Mouse (Mus musculus) liver, embryonic 15.5 days (tissue): ENCODE data around the gene Fkbp3. TPM values are rescaled to one million over a fixed set of nuclear protein-coding genes. Genes with fewer than 3 reads are reported as not detected.
"Not testable (repeated sequence)": the region's sequence is repeated elsewhere in the genome, so short reads cannot be mapped to it uniquely, and the experiment has no call there.

Experiments
- ATAC-seq: fragments of 200-750 bp; cut with Nextera tagmentation; 2 replicates; pipeline ENCODE4 v1.8.0; 2017; ENCODE audit warnings: moderate number of reproducible peaks, mild to moderate bottlenecking, moderate library complexity; ENCODE audit not compliant: insufficient read depth
- H3K27ac ChIP-seq: fragments of 300-500 bp; sonication (generic); replicated peaks from 2 replicates; pipeline ENCODE4 v1.5.1; 2015; ENCODE audit warnings: mild to moderate bottlenecking, inconsistent platforms
- H3K27me3 ChIP-seq: fragments of 300-500 bp; sonication (generic); 2 replicates; pipeline ENCODE4 v1.6.1; 2015; ENCODE audit warnings: mild to moderate bottlenecking, inconsistent platforms
- H3K36me3 ChIP-seq: fragments of 300-500 bp; sonication (generic); replicated peaks from 2 replicates; pipeline ENCODE4 v1.6.1; 2015; ENCODE audit warnings: moderate library complexity, mild to moderate bottlenecking, inconsistent platforms
- H3K4me1 ChIP-seq: fragments of 300-500 bp; sonication (generic); replicated peaks from 2 replicates; pipeline ENCODE4 v1.6.1; 2015; ENCODE audit warnings: inconsistent platforms
- H3K4me2 ChIP-seq: fragments of 300-500 bp; sonication (generic); 2 replicates; pipeline ENCODE4 v1.6.1; 2015; ENCODE audit warnings: moderate library complexity, mild to moderate bottlenecking, inconsistent platforms
- H3K4me3 ChIP-seq: fragments of 300-500 bp; sonication (generic); replicated peaks from 2 replicates; pipeline ENCODE4 v1.5.1; 2015; ENCODE audit warnings: mild to moderate bottlenecking, inconsistent platforms
- H3K9ac ChIP-seq: fragments of 300-500 bp; sonication (generic); 2 replicates; pipeline ENCODE4 v1.6.1; 2015; ENCODE audit warnings: moderate library complexity, mild to moderate bottlenecking, inconsistent platforms
- H3K9me3 ChIP-seq: fragments of 300-500 bp; sonication (generic); replicated peaks from 2 replicates; pipeline ENCODE4 v1.6.1; 2016; ENCODE audit warnings: inconsistent platforms
- WGBS: fragments of 180-500 bp; shearing (Covaris S2); methylation state at CpG from one replicate; pipeline ENCODE4 v1.1.7; 2015; ENCODE audit warnings: mixed read lengths; ENCODE audit not compliant: insufficient replicate concordance; 5-methylcytosine and 5-hydroxymethylcytosine counted together
- polyA plus RNA-seq: library from polyadenylated mRNA; unstranded; fragments of >200 nt; fragmentation: Nextera tagmentation; extraction: Ambion mirVana; gene quantifications from 2 replicates; pipeline ENCODE4 v1.2.1, GENCODE M21; 2015

Fkbp3 gene
- polyA plus RNA-seq = 84.5 and 116 TPM in 2 replicates

- Histone ChIP-seq H3K36me3 (peaks cover 11% of the 10 kb centered on the region), H3K27ac (peak within 1 kb of the TSS; percentile 90), H3K27me3 (no peaks in the 10 kb centered on the region), H3K4me2 (peak within 1 kb of the TSS; percentile 92), H3K4me1 (peaks cover 46% of the 10 kb centered on the region), H3K4me3 (peak within 1 kb of the TSS; percentile 94), H3K9ac (peak within 1 kb of the TSS; percentile 86), H3K9me3 (no peaks in the 10 kb centered on the region)
- ATAC-seq = peak; percentile 99
- under 1% methylated on average over 49 of the region's 49 CpGs for WGBS
Observed at GRCm38 (mm10) chr12:65073611-65074178, at the start of gene Fkbp3. Gene Fkbp3, minus strand, starts transcription at chr12:65074007.

GRCm38 (mm10) chr12:65119451-65119850 is 45.6 kb upstream of the Fkbp3 start:
- no peaks in the 10 kb centered on the region for H3K27me3 ChIP-seq
- WGBS = 86% methylated on average over 5 of the region's 5 CpGs
- no peaks in the 10 kb centered on the region for H3K4me1 ChIP-seq
- peaks cover 75% of the 10 kb centered on the region for H3K36me3 ChIP-seq
- H3K9ac ChIP-seq = no peak overlapping the region
- no peak overlapping the region for H3K4me2 ChIP-seq
- no peak for ATAC-seq
- H3K9me3 ChIP-seq = no peaks in the 10 kb centered on the region
- no peak overlapping the region for H3K4me3 ChIP-seq
- H3K27ac ChIP-seq = no peak overlapping the region

DNA sequence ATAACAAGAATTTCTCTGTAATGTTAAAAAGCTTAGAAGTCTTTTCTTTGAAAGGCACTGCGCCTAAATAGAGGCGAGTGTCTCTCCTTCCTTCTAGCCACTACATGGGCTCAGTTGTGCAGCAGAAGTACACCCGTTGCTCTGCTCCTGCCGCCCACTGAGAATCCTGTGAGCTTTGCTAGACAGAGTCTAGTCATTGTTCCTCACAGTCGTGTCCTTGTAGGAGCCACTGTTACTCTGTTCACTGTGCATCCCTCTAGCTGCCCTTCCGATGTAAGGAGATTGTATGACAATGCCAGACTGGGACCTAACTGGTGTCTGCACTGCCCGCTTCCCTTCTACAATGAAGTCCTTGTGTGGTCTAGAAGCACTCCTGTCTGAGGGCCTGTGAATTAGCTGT is 45.2 kb upstream of the Fkbp3 start:
- Histone ChIP-seq H3K9me3 (no peaks in the 10 kb centered on the region), H3K9ac (no peak overlapping the region), H3K36me3 (peaks cover 75% of the 10 kb centered on the region), H3K4me1 (no peaks in the 10 kb centered on the region), H3K27me3 (no peaks in the 10 kb centered on the region), H3K27ac (no peak overlapping the region), H3K4me2 (no peak overlapping the region), H3K4me3 (no peak overlapping the region)
- 86% methylated on average over 7 of the region's 7 CpGs for WGBS
- ATAC-seq = no peak

- not testable (repeated sequence) for H3K4me1 ChIP-seq, H3K9ac ChIP-seq, H3K4me3 ChIP-seq, ATAC-seq, H3K27me3 ChIP-seq, H3K4me2 ChIP-seq, H3K9me3 ChIP-seq, H3K27ac ChIP-seq
- 86% methylated on average over 3 of the region's 3 CpGs for WGBS
- H3K36me3 ChIP-seq = peaks cover 56% of the 10 kb centered on the region
Observed at GRCm38 (mm10) chr12:65114978-65115377, 41.2 kb upstream of the Fkbp3 start.

GRCm38 (mm10) chr12:65113925-65114324 is 40.1 kb upstream of the Fkbp3 start:
- ATAC-seq = no peak
- Histone ChIP-seq H3K4me3 (no peak overlapping the region), H3K4me1 (no peaks in the 10 kb centered on the region), H3K9me3 (no peaks in the 10 kb centered on the region), H3K27me3 (no peaks in the 10 kb centered on the region), H3K27ac (no peak overlapping the region), H3K4me2 (no peak overlapping the region), H3K36me3 (peaks cover 58% of the 10 kb centered on the region), H3K9ac (no peak overlapping the region)
- WGBS = 74% methylated on average over 4 of the region's 4 CpGs

DNA sequence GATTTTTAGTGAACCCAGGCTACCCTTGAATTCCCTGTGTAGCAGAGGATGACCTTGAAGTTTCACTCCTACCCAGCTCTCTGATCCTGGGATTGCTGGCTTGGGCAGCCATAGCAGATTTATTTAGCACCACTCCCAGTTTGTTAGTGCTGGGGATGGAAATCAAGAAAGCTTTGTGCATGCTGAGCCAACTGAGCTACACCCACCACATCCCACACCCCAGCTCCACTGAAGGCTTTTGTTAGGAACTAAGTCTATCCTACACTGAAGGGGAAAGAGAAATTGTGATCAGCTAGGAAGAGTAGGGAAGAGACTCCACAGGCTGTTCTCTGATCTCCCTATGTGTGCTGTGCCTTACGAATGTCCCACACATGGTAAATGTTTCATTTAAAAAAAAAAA is 39.0 kb upstream of the Fkbp3 start:
- ATAC-seq = no peak
- Histone ChIP-seq H3K27me3 (no peaks in the 10 kb centered on the region), H3K4me3 (no peak overlapping the region), H3K4me2 (no peak overlapping the region), H3K4me1 (no peaks in the 10 kb centered on the region), H3K27ac (no peak overlapping the region), H3K9me3 (no peaks in the 10 kb centered on the region), H3K9ac (no peak overlapping the region), H3K36me3 (peaks cover 48% of the 10 kb centered on the region)
- 81% methylated on average over 1 of the region's 1 CpGs for WGBS

- WGBS = 65% methylated on average over 3 of the region's 3 CpGs
- Histone ChIP-seq H3K9me3 (no peaks in the 10 kb centered on the region), H3K27ac (no peak overlapping the region), H3K27me3 (no peaks in the 10 kb centered on the region), H3K4me2 (no peak overlapping the region), H3K9ac (no peak overlapping the region), H3K4me1 (no peaks in the 10 kb centered on the region), H3K4me3 (no peak overlapping the region), H3K36me3 (peaks cover 47% of the 10 kb centered on the region)
- no peak for ATAC-seq
Observed at GRCm38 (mm10) chr12:65111503-65111902, 37.7 kb upstream of the Fkbp3 start.

- no peaks in the 10 kb centered on the region for H3K27me3 ChIP-seq
- no peak overlapping the region for H3K27ac ChIP-seq
- H3K9me3 ChIP-seq = no peaks in the 10 kb centered on the region
- no peak overlapping the region for H3K9ac ChIP-seq
- no peak overlapping the region for H3K4me3 ChIP-seq
- H3K36me3 ChIP-seq = peaks cover 55% of the 10 kb centered on the region
- H3K4me1 ChIP-seq = no peaks in the 10 kb centered on the region
- ATAC-seq = no peak
- H3K4me2 ChIP-seq = no peak overlapping the region
- 82% methylated on average over 1 of the region's 1 CpGs for WGBS
Observed at GRCm38 (mm10) chr12:65108746-65109145, 34.9 kb upstream of the Fkbp3 start.

- ATAC-seq = no peak
- Histone ChIP-seq H3K4me1 (peaks cover 46% of the 10 kb centered on the region), H3K27me3 (no peaks in the 10 kb centered on the region), H3K27ac (no peak overlapping the region; the same call in 1 of the 2 replicates), H3K9ac (peak overlapping the region; percentile 86; the same call in 1 of the 2 replicates), H3K4me3 (peak overlapping the region; percentile 94), H3K4me2 (peak overlapping the region; percentile 92), H3K9me3 (no peaks in the 10 kb centered on the region), H3K36me3 (peaks cover 19% of the 10 kb centered on the region)
- 61% methylated on average over 9 of the region's 9 CpGs for WGBS
Observed at GRCm38 (mm10) chr12:65076906-65077305, 3.1 kb upstream of the Fkbp3 start.

DNA sequence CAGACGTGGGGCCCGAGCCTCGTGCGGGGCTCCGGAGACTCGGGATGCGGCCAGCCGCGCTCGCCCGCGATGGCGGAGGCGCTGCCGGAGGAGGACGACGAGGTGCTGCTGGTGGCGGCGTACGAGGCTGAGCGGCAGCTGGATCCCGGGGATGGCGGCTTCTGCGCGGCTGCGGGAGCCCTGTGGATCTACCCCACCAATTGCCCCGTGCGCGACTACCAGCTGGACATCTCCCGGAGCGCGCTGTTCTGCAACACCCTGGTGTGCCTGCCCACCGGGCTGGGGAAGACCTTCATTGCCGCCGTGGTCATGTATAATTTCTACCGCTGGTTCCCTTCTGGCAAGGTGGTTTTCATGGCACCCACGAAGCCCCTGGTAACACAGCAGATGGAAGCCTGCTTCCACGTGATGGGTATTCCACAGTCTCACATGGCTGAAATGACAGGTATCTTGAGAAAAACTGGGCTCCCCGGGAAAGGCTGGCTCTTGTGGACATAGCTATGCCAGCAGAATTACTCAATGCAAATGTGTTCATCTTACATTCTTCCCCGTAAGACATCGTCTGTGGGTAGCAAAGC is 2.0 kb upstream of the Fkbp3 start:
- H3K9ac ChIP-seq = peak overlapping the region; percentile 86
- under 1% methylated on average over 41 of the region's 41 CpGs for WGBS
- no peaks in the 10 kb centered on the region for H3K27me3 ChIP-seq
- H3K4me3 ChIP-seq = peak overlapping the region; percentile 94
- ATAC-seq = peak; percentile 1; the same call in 1 of the 2 replicates
- H3K36me3 ChIP-seq = peaks cover 17% of the 10 kb centered on the region
- H3K9me3 ChIP-seq = no peaks in the 10 kb centered on the region
- peak overlapping the region; percentile 83 for H3K27ac ChIP-seq
- H3K4me1 ChIP-seq = peaks cover 46% of the 10 kb centered on the region
- H3K4me2 ChIP-seq = peak overlapping the region; percentile 92

DNA sequence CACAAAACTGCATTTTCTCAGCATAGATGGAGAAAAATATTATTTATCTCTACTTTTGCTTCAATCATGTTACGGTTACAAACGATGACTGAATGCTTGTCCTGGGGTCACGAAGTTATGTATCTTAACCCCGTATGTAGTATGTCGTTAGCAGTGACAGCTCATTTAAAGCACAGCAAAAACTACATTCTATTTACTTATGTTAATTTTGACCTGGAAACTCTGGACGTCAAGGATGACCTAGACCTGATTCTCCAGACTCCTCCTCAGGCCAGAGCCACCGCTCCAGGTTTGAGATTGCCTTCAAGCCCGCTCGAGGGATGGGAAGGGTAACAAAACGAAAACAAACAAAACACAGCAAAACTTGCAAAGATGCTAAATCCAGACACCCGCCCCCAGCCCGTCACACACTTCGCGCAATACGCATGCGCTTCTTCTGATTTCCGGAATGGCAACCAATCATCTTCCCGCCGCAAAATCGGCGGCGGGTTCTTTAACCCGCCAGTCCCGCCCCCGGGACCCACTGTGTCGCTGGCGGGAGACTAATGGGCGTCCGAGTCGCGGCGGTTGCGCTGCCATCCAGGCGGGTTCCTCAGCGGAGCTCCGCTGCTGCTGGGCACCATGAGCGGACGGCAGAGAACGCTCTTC is 1.4 kb upstream of the Fkbp3 start, which contains the start of gene Fancm:
Gene Fancm (plus strand): TSS at position 519 of the 648 bp plus-strand sequence.
- peak within 1 kb of the TSS; percentile 90 for H3K27ac ChIP-seq
- peaks cover 12% of the 10 kb centered on the region for H3K36me3 ChIP-seq
- H3K4me2 ChIP-seq = peak within 1 kb of the TSS; percentile 92
- peak within 1 kb of the TSS; percentile 94 for H3K4me3 ChIP-seq
- H3K27me3 ChIP-seq = no peaks in the 10 kb centered on the region
- no peaks in the 10 kb centered on the region for H3K9me3 ChIP-seq
- ATAC-seq = peak; percentile 29
- WGBS = 2% methylated on average over 39 of the region's 39 CpGs
- peak within 1 kb of the TSS; percentile 86 for H3K9ac ChIP-seq
- H3K4me1 ChIP-seq = peaks cover 46% of the 10 kb centered on the region
